Mouse (Mus musculus): ENCODE results near the gene Pecam1.
"Not testable (repeated sequence)": the region's sequence is repeated elsewhere in the genome, so short reads cannot be mapped to it uniquely, and the experiment has no call there.

Gene Pecam1

DNA sequence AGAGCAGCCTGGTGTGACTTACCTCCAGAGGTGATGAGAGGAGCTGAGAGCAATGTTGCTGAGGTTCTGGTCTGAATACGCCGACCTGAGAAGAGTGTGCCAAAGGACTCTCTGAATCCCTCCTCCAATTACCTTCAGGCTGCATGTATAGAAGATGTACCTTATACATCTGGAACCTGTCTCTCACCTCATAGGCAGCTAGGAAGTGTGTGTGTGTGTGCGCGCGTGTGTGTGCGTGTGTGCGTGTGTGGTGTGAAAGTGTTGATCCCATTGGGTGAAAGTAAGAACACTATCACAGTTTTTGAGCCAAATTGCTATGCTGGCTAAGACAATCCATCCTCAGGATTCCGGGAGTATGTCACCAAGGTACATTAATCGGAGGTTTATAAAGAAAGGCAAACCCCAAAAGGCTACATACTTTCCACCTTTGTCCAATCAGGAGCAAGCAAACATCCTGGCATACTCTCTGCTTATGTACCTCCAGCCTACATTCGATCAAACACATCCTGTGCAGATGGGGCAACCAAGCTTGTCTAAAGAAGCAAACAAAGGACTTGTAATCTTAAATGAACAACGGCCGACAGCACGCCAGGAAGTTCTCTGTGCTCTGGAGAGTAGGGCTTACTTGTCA is at the start of gene Pecam1:
Pecam1 (minus strand) TSS at position 508 of the 631 bp plus-strand sequence.
- DNase-seq: no peak

DNA sequence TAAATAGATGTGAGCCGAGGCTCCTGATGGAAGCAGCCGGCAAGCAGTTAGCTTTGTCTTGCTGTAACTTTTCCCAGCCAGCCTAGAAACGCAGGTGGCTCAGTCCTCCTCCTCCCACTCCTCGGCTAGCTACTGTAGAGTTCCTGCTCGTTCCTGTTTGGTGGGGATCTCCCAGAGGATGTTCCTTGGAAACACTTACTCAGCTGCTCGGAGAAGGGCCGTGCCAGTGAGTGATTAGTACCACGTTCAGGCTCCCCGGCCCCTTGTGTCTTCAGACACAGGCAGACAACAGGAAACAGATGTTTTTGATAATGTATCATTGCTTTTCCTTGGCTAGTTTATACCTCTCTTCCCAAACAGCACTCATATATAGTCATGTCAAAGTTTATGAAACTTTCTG is 45.3 kb upstream of the Pecam1 start:
- no peak for DNase-seq

DNA sequence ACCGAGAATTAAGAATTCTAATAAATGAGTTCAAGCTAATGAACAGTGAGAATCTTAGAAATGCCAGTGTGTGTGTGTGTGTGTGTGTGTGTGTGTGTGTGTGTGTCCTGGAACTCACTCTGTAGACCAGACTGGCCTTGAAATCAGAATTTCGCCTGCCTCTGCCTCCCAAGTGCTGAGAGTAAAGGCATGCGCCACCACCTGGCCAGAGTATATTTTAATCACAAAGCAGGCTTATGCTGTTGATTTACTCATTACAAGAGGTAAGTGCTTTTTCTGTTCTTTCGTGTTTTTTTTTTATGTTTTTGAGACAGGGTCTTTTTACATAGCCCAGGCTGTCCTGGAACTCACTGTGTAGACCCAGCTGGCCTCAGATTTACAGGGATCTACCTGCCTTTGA is 43.4 kb upstream of the Pecam1 start:
- no peak for DNase-seq

DNA sequence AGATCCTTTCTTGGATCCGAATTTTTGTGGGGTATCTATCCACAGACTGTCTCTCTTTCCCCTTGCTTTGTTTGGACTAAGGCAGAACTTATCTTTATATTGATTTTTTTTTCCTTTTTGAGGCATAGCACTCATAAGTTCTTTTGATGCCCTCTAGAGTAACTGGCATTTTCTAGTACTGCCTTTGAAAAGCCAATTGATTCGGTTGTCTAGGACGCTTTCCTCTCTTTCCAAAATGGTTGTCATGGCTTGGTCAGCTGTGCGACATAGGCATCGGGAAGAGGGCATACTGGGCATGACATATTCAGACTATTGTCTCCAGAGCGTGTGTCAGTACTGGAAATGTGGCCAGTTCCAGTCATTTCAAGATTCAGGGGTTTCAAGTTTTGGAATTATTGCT is 39.2 kb upstream of the Pecam1 start:
- DNase-seq: peak in 1 of 2 experiments; percentile 36

DNA sequence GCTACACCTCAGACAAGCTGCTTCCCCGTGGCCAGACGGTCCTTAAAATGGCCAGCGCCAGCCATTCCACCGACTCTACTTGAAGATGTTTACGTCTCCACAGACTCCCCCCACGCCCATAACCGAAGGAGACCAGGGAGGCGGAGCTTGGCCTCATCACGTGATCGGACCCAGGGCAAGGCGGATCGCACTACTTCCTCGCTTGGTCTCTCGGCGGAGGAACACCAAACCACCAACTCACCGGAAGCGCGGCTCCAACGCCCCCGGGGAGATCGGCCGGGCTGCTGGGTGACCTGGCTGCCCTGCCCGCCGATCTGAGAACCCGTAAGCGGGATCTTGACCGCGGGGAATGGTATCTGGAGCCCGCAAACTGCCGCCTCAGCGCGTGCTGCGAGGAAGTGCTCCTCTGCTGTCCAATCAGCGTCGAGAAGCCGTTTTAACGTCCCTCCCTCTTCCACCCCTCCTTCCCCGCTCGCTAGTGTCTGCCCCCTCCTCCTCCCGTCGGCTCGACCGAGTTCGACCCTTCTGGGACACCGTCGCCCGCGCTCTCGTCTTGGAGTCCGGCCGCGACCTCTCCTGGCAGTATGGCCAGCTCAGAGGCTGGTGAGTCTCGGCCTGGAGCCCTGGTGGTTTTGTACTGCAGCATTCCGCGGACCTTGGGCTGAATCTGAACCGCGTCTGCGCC is 38.5 kb upstream of the Pecam1 start, which contains the start of the genes Ddx5 and Cep95:
Ddx5 (minus strand) TSS at position 411 of the 685 bp plus-strand sequence.
Cep95 (plus strand) TSS at position 478 of the 685 bp plus-strand sequence.
- peak; percentile 97 to 98 for DNase-seq

DNA sequence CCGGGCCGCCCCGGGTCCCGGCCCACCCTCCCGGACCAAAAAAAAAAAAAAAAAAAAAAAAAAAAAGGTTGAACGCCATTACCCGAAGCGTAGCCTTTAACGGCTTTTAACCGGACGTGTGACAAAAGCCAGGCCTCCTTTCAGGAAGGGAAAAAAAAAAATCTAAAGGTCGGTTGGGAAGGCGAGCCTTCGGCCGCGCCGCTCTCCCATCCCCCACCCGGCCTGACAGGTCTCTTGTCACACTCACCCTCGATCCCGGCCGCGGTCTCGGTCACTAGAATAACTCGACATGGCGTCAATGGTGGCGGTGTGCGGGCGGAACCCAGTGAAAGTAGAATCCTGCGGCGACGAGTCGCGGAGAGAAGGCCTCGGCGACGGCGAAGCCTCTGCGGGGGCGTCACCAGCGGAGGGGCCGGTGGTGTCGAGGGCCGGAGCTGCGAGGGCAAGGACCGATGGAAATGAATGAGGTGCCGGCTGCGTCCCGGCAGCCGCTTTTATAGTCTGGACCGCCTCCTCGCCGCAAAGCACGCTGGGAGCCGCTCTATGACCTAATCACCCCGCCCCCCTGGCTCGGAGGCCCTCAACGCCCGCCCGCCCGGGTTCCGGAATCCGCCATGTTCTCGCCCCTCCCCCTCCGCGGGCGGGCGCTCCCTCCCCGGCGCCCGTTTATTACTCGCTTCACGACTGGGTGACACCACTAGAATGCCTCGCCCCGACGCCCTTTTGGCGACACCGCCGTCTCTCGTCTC is 37.8 kb upstream of the Pecam1 start:
- peak; percentile 96 to 100 for DNase-seq

DNA sequence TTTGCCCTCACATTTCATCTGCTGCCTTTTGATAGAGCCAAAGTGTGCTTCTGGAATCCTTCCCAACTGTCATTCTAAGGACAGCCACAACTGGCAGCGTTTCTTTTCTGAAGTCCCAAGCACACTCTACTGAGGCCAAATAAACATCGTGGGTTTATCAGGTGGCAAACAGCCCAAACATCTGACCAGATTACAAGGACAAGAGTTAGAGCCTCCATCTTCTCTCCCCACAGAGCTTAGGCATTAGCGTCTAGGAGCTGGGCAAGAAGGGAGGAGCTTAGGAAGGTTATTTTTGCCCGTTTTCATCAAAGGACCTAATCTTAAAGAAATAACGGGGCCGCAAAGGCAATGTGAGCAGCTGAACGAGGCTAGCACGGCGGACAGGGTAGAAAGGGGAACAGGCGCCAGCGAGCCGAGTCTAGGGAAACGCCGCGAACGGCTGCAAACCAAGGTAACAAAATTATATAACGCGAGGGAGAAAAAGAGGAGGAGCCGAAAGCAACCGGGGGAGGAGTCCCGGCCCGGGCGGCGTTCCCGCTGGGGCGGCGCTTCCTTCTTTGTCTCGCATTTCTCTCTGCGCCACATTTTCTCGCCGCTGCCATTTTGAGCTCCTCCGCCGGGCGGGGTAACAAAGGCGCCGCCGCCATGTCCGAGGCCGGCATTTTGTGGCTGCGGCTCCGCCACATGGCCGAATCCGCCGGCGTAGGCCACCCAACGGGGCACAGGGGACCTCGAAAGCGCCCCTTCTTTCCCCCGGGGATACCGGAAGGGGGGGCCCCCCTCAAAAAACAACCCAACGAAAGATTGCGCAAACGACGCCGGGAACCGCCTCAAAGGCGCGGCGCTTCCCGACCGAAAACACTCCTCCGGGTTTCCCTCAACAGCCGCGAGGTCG is 37.0 kb upstream of the Pecam1 start:
- peak; percentile 84 to 89 for DNase-seq

DNA sequence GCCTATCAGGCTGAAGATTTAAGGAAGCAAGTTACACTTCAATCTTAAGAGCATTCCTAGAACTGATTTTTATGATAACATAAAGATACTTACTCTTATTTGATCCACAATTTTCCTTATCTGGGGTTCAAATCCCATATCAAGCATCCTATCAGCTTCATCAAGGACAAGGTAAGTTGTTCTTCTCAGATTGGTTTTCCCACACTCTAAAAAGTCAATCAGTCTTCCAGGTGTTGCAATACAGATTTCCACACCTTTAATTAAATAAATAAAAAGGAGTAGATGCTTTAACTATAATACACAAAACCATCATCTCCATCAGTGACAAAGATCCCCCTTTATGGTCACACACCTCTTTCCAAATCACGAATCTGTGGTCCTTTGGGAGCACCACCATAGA is 34.6 kb upstream of the Pecam1 start:
- no peak for DNase-seq

DNA sequence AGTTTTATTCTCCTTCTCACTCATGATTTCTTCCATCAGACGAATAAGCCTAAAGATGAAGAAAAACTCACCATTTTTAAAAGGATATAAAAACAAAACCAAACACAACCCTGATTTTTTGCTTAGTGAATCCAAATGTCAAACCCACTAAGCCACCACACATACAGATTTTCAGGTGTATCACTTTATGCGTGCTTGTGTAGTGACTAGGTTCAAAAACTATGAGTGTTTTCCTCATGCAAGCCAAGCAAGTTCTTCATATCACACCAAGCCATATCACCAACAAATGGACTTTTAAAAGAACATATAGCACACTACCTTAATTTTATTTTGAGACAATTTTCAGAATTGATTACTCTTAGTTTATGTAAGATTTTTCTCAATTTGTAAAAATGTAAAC is 34.0 kb upstream of the Pecam1 start:
- no peak for DNase-seq

DNA sequence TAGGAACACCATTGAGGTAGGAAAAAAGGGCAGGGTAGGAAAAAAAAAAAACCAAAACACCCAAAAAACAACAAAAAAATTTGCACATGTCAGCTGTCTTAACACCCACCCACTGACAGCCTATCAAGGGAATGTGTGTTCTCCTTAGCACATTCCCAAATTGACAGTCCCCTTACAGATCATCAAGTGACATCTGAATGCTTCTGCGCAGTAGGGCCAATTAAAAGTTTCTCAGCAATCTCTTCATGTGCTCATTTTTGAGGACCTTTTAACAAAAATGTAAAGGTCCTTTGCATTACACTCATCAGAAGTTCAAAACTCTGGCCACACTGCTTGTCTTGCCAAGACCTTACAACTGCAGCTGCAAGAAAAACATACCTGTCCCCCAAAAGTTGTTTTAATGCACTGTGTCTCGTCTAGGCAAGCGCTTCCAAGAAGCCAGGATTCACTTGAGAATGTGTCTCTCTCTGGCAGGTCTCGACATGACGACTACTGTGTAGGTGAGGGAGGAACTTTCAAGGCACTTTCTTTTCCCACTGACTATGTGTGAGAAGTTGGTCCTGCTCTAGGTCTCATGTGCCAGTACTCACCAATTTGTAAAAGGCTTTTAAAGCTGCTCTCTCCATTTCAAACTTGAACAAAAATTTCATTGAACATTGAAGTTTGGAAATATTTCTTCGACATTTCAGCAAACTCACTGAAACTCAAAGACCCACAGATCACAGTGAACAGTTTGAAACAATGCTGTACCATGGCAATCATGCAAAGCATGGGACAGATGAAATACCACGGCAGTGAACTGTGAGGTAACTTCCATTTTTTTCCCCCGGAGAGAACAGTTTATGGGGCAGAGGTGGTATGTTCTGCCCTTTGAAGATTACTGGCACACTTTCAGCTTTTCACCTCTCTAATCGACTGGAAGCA is 32.7 kb upstream of the Pecam1 start:
- DNase-seq: no peak

DNA sequence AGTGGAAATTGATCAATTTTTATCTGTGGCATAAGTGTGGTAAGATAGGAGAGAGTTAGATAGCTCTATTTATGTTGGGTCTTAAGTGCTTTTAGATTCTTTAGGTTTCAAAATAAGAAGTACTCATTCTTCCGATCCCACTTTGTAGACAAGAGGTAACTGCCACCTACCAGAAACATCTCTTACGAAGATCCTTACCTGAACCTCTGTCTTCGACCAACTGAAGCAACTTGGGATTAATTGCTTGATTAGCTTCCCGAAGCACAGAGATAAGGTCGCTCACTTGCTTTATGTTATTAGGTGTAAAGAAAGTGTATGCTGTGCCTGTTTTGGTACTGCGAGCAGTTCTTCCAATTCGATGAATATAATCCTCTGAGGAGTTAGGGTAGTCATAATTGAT is 31.8 kb upstream of the Pecam1 start:
- not testable (repeated sequence) for DNase-seq

DNA sequence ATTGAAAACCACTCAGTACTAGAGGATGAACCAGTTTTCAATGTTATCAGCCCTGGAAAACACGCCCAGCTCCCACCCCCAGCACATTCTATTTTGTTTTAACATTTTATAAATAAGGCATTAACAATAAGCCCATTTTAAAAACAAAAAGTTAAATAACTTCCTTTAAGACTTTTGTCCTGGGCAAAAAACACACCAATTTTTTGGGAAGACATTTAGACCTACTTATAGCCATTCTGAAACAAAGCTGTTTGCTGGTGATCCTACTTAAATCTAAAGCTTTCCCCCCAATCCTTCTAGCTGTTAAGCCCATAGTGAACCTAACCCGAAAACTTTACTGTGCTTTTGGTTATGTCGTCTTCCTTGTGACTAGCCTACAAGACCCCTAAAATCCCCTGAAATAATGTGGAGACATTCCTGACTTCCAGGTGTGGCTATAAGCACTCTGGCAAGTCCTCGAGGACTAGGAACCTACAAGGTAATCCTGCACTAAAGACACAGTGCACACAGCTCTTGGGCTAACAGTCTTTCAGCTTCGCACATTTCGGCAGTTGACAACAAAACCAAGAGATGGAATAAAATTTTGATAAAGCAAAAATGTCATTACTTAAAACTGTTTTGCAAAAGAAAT is 30.3 kb upstream of the Pecam1 start:
- DNase-seq: no peak

DNA sequence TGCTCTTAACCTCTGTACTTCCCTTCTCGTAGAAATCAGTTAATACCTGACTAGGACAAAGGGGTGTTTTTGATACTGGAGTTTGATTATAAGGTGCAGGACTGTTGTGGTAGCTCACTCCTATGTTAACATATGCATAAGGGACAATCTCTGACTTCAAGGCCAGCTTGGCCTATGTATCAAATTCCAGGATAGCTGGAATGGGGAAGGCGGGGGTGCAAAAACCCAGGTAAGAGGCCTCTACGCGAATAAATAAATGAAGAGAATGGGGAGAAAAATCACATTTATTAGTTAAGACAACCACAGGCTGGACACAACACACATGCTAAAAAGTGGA is 29.6 kb upstream of the Pecam1 start:
- no peak for DNase-seq

DNA sequence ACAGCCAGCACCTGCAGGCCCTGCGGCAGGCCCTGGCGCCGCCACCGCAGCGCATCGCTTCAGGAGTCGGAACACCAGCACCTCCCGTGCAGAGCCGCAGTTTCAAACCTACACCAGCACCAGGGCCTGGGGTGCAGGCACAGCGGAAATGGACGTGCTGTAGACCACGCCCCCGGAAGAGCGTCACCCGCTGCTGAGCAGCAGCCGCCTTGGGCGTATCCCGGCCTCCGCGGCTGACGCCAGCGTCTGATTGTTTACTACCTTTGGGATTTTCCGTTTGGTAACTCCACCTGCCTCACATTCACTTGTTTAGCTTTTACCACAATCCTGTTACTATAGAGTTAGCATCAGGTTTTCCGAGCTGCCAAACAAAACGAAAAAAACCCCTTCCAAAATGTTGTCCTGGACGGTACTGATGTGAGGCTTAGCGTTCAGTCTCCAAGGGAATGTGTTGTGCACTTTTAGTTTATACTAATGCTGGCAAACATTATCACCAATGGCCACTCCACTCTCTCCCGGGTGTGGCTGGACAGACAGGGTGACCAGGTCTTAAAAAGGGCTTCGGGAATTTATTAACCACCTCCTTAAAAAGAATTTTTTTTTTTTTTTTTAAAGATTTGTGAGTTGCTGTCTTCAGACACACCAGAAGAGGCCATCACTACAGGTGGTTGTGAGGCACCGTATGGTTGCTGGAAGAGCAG is 29.1 kb upstream of the Pecam1 start, which contains the start of gene Polg2:
Polg2 (minus strand) TSS at position 150 of the 701 bp plus-strand sequence.
- peak; percentile 88 to 90 for DNase-seq

DNA sequence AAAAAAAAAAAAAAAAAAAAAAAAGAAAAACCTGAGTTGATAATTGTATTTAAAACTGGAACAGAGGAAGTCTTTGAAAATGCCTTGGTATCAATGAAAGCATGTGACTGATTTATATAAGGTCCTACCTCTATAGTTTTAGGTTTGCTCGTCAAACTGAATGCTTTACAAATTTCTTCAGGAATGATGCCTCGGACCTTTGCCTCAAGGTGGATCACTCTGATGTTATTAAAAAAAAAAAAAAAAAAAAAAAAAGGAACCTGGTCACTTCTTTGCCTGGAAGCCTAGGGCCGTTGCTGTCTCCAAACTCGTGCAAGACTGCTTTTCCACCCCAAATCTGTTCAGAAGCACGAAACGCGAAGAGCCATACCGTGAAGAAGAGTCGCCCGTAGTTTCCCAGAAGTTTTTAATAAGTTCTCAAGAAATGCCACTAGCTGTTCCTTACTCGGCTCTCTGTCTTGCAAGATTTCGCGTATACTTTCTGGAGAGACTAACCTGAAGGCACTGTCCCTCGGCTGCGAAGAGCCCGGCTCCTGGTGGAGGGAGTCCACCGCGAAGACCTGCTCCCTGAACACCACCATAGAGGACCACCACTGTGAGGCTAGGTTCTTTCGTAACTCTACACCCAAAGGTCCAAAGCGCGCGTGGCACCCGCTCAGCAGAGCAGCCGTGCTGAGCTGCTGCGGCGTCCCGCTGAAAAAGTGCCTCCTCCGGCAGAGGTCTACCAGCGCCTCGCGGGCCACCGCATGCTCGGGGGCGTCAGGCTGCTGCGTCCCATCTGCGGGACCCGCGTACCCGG is 28.4 kb upstream of the Pecam1 start:
- DNase-seq: no peak

DNA sequence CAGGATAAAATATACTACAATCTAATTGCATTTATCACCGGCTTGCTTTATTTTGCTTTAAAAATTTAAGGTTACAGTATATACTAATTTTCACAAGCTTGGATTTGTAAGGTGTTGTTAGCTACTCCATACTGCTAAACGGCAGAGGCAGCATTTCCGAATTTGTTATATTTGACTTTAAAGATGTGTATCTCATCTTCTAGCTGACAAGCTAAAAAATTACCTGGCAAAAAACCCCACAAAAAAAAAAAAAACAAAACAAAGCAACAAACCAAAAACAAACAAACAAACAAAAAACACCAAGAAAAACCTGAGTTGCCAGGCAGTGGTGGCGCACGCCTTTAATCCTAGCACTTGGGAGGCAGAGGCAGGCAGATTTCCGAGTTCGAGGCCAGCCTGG is 27.7 kb upstream of the Pecam1 start:
- DNase-seq: no peak

DNA sequence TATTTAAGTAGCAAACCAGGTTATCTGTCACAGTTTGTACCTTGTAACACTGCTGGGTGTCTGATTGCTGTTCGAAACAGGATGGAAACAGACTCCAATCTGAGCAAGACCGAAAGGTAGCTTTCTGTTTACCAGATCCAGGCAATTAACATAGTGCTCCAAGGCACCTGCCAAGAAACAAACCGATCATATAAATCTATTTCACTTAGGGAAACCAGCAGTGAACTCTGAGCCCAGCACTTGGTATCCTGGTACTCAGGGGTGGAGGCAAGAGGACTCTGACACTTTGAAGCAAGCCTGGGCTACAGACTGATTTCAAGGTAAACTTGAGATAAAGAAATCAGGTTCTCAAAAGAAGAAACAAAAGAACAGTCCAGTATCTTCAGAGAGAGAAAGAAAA is 27.0 kb upstream of the Pecam1 start:
- DNase-seq: no peak

DNA sequence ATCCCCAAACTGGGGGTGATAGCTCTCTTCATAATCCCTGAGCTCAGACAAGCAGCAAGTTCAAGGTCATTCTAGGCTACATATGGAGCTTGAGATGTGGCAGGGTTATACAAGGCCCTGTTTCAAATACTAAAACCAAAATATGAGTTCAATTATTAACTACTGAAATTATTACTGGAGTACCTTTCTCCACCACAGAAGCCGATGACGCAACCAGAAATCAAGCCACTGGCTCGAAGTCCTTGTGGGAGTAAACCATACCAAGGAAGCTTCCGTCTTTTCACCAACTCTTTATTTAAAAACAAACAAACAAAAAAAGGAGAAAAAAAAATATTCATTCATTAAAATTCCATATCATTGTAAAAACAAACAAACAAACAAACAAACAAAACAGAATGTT is 26.5 kb upstream of the Pecam1 start:
- no peak for DNase-seq

DNA sequence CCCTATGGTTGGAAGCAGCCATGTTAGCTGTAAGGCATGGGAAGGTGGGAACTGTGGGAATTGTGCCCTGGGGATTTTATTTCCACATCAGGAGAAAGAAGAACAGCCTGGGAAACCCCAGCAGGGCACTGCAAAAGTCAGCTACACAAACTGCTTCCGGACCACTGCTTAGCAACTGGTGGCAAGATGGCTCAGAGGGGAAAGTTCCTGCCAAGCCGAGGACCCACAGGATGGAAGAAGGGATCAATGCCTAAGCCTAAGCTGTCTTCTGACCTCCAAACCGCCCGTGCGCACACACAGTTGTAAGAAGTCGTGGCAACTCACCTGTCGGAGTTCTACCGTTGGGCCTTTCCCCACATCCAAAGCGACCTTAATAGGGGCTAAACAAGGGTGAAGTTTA is 22.6 kb upstream of the Pecam1 start:
- no peak for DNase-seq

All from cerebellum, adult 18-20 months (tissue).